Mouse (Mus musculus) thymus, postnatal 4 days (tissue): Measurements from ENCODE around the gene A4gnt.

ENCODE experiments used
- DNase-seq: peaks from one replicate; pipeline ENCODE4 v3.0.0; 2021

Gene A4gnt

GRCm38 (mm10) chr9:99637227-99637626, 24.9 kb downstream of the A4gnt start:
- DNase-seq = no peak

- no peak for DNase-seq
Observed at GRCm38 (mm10) chr9:99637736-99638135, 25.4 kb downstream of the A4gnt start.

GRCm38 (mm10) chr9:99639957-99640356, 27.7 kb downstream of the A4gnt start:
- DNase-seq = no peak

GRCm38 (mm10) chr9:99645416-99645815, 33.1 kb downstream of the A4gnt start:
- DNase-seq = no peak

- no peak for DNase-seq
Observed at GRCm38 (mm10) chr9:99646102-99646501, 33.8 kb downstream of the A4gnt start.

- DNase-seq = no peak
Observed at GRCm38 (mm10) chr9:99660756-99661155, 48.5 kb downstream of the A4gnt start.

- DNase-seq = no peak
Observed at GRCm38 (mm10) chr9:99661606-99662166, 49.4 kb downstream of the A4gnt start.

- peak; percentile 72 for DNase-seq
Observed at GRCm38 (mm10) chr9:99662406-99662805, 50.1 kb downstream of the A4gnt start.

- DNase-seq = no peak
Observed at GRCm38 (mm10) chr9:99662887-99663286, 50.6 kb downstream of the A4gnt start.

GRCm38 (mm10) chr9:99667596-99667995, 55.3 kb downstream of the A4gnt start:
- no peak for DNase-seq

- DNase-seq = no peak
Observed at GRCm38 (mm10) chr9:99671603-99672002, 59.3 kb downstream of the A4gnt start.
